Mouse (Mus musculus) lung, postnatal 0 days (tissue): Measurements from ENCODE around the gene Usp30. TPM values are rescaled to one million over a fixed set of nuclear protein-coding genes. Genes with fewer than 3 reads are reported as not detected.

Source experiments
- ATAC-seq: fragments of 200-750 bp; cut with Nextera tagmentation; 2 replicates; pipeline ENCODE4 v1.8.0; 2017; ENCODE audit warnings: moderate library complexity
- DNase-seq: peaks from one replicate; pipeline ENCODE4 v3.0.0-alpha.2; 2016; ENCODE audit warnings: low spot score
- H3K27ac ChIP-seq: fragments of 300-500 bp; sonication (generic); 2 replicates; pipeline ENCODE4 v1.5.1; 2014; ENCODE audit warnings: antibody characterized with exemption, mild to moderate bottlenecking, low read length, mixed read lengths
- H3K27me3 ChIP-seq: fragments of 300-500 bp; sonication (generic); replicated peaks from 2 replicates; pipeline ENCODE4 v1.6.1; 2014; ENCODE audit warnings: low read length, mixed read lengths; ENCODE audit not compliant: insufficient read depth
- H3K36me3 ChIP-seq: fragments of 300-500 bp; sonication (generic); 2 replicates; pipeline ENCODE4 v1.6.1; 2014; ENCODE audit warnings: low read length, mixed read lengths; ENCODE audit not compliant: insufficient read depth
- H3K4me1 ChIP-seq: fragments of 300-500 bp; sonication (generic); 2 replicates; pipeline ENCODE4 v1.6.1; 2014; ENCODE audit warnings: antibody characterized with exemption, low read depth, low read length, mixed read lengths; ENCODE audit not compliant: insufficient read depth
- H3K4me2 ChIP-seq: fragments of 300-500 bp; sonication (generic); replicated peaks from 2 replicates; pipeline ENCODE4 v1.6.1; 2014; ENCODE audit warnings: low read depth, mild to moderate bottlenecking, low read length, moderate library complexity, mixed read lengths
- H3K4me3 ChIP-seq: fragments of 300-500 bp; sonication (generic); 2 replicates; pipeline ENCODE4 v1.5.1; 2014; ENCODE audit warnings: low read depth, low read length
- H3K9ac ChIP-seq: fragments of 300-500 bp; sonication (generic); replicated peaks from 2 replicates; pipeline ENCODE4 v1.6.1; 2014; ENCODE audit warnings: low read depth, mild to moderate bottlenecking
- H3K9me3 ChIP-seq: fragments of 300-500 bp; sonication (generic); 2 replicates; pipeline ENCODE4 v1.6.1; 2016; ENCODE audit warnings: low read length, mixed read lengths
- CTCF ChIP-seq: IDR thresholded peaks from 2 replicates; pipeline ENCODE4 v1.5.1; 2016; ENCODE audit warnings: antibody characterized with exemption, mild to moderate bottlenecking
- EP300 ChIP-seq: IDR thresholded peaks from 2 replicates; pipeline ENCODE4 v1.6.1; 2016; ENCODE audit warnings: antibody characterized with exemption, mild to moderate bottlenecking, control low read depth
- WGBS: fragments of 180-500 bp; shearing (Covaris S2); extraction: QIAGEN DNeasy Blood & Tissue Kit; methylation state at CpG from one replicate; pipeline ENCODE4 v1.1.7; 2014; 5-methylcytosine and 5-hydroxymethylcytosine counted together
- polyA plus RNA-seq: library from polyadenylated mRNA; unstranded; fragments of >200 nt; fragmentation: Nextera tagmentation; extraction: Ambion mirVana; gene quantifications from 2 replicates; pipeline ENCODE4 v1.2.1, GENCODE M21; 2015

The Usp30 gene
- 8.3 and 8.7 TPM in 2 replicates for polyA plus RNA-seq

DNA sequence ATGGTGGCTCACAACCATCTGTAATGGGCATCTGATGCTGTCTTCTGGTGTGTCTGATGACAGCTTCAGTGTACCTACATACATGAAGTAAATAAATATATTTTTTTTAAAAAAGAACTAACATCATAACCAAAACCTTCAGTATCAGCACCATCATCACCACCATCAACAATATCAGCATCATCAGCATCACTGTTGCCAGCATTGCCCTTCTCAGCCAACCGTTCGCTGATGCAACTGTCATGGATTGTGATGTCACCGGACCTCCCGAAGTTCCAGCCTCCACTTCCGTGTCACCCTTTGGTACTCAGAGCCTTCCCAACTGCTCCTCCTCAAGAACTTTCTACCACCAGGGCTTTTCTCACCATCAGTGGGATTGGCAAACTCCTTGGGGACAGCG is at the start of gene Usp30:
Gene Usp30 (plus strand): TSS at position 301 of the 400 bp plus-strand sequence.
- 87% methylated on average over 6 of the region's 6 CpGs for WGBS

DNA sequence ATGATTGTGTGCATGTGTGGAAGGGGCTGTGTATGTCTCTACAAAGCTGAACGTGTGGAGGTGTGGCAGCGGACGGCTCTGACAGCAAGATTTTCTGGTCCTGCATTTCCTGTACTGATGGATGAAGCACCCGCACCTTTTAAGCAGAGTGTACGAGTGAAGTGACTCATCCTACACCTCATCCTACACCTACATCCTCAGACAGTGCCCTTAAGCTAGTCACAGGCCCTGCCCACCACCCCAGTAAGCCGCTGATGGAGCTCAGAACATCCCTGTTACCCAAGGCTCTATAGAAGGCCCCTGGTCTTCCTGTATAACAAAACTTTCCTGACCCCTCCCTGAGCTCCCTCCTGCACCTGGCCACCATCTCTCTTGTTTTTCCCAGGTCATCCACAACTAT is 40.9 kb upstream of the Usp30 start:
- TF ChIP-seq EP300 (no peak), CTCF (no peak)
- ATAC-seq (no peak), DNase-seq (no peak)
- no peaks in the 10 kb centered on the region for H3K36me3 ChIP-seq
- no peak overlapping the region for H3K27ac ChIP-seq
- no peaks in the 10 kb centered on the region for H3K9me3 ChIP-seq
- no peak overlapping the region for H3K9ac ChIP-seq
- WGBS, result 52% methylated on average over 6 of the region's 6 CpGs
- H3K4me3 ChIP-seq, result no peak overlapping the region
- H3K4me2 ChIP-seq, result no peak overlapping the region
- H3K27me3 ChIP-seq, result no peaks in the 10 kb centered on the region
- H3K4me1 ChIP-seq, result no peaks in the 10 kb centered on the region

More for the DNA sequence above, at the start of gene Usp30:
- Histone ChIP-seq H3K36me3 (no peaks in the 10 kb centered on the region), H3K27me3 (no peaks in the 10 kb centered on the region), H3K4me2 (no peak within 1 kb of the TSS), H3K4me1 (no peaks in the 10 kb centered on the region), H3K4me3 (no peak within 1 kb of the TSS), H3K27ac (no peak within 1 kb of the TSS), H3K9me3 (no peaks in the 10 kb centered on the region), H3K9ac (no peak within 1 kb of the TSS)
- ATAC-seq (no peak), DNase-seq (no peak)
- TF ChIP-seq CTCF (no peak), EP300 (no peak)

- Histone ChIP-seq H3K27ac (no peak overlapping the region), H3K4me1 (no peaks in the 10 kb centered on the region), H3K36me3 (no peaks in the 10 kb centered on the region), H3K4me2 (no peak overlapping the region), H3K4me3 (no peak overlapping the region), H3K9ac (no peak overlapping the region), H3K9me3 (no peaks in the 10 kb centered on the region), H3K27me3 (no peaks in the 10 kb centered on the region)
- DNase-seq (peak; percentile 15), ATAC-seq (peak; percentile 16; the same call in 1 of the 2 replicates)
- TF ChIP-seq EP300, result no peak
- no peak for TF ChIP-seq CTCF
- 10% methylated on average over 10 of the region's 10 CpGs for WGBS
These were observed 40.4 kb upstream of the Usp30 start for GRCm38 (mm10) chr5:114024885-114025284.

- Histone ChIP-seq H3K4me1 (no peaks in the 10 kb centered on the region), H3K4me2 (no peak overlapping the region), H3K36me3 (no peaks in the 10 kb centered on the region), H3K9me3 (no peaks in the 10 kb centered on the region), H3K9ac (no peak overlapping the region), H3K27ac (no peak overlapping the region), H3K27me3 (no peaks in the 10 kb centered on the region), H3K4me3 (no peak overlapping the region)
- WGBS, result 80% methylated on average over 12 of the region's 12 CpGs
- DNase-seq (no peak), ATAC-seq (no peak)
- TF ChIP-seq EP300 (no peak), CTCF (no peak)
These were observed 37.9 kb upstream of the Usp30 start for GRCm38 (mm10) chr5:114027217-114027944.

GRCm38 (mm10) chr5:114028111-114028510 is 37.1 kb upstream of the Usp30 start:
- Histone ChIP-seq H3K27me3 (no peaks in the 10 kb centered on the region), H3K36me3 (no peaks in the 10 kb centered on the region), H3K9ac (no peak overlapping the region), H3K4me2 (no peak overlapping the region), H3K4me3 (no peak overlapping the region), H3K27ac (no peak overlapping the region), H3K4me1 (no peaks in the 10 kb centered on the region), H3K9me3 (no peaks in the 10 kb centered on the region)
- TF ChIP-seq EP300, result no peak
- no peak for TF ChIP-seq CTCF
- ATAC-seq (no peak), DNase-seq (no peak)
- WGBS, result 78% methylated on average over 12 of the region's 12 CpGs

DNA sequence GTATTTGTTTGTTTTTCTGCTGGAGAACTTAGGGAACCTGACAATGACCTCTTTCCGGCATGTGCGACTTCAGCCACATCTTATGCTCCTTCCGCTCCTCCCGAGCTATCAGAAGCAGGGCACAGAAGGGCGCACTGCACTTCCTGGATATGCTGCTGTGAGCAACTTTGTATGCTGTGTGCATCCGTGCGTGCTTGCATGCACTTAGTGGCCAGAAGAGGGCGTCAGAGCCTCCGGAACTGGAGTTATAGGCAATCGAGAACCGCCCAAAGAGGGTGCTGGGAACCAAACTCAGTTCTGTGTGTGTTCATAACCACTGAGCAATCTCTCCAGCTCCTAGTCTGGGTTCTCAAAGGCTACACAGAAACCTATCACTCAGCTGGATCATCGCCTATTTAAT is 34.6 kb upstream of the Usp30 start:
- Histone ChIP-seq H3K4me2 (no peak overlapping the region), H3K9ac (no peak overlapping the region), H3K27ac (no peak overlapping the region), H3K27me3 (no peaks in the 10 kb centered on the region), H3K4me1 (no peaks in the 10 kb centered on the region), H3K9me3 (no peaks in the 10 kb centered on the region), H3K36me3 (no peaks in the 10 kb centered on the region), H3K4me3 (no peak overlapping the region)
- no peak for ATAC-seq
- TF ChIP-seq EP300 (no peak), CTCF (no peak)
- no peak for DNase-seq
- WGBS, result 85% methylated on average over 12 of the region's 12 CpGs
